Mouse (Mus musculus): ENCODE measurements around the gene Pik3cd.

- no peak for TF ChIP-seq GATA1 (IDR thresholded peaks at IDR 0.05; ENCODE audit: low read length)
- no peak for TF ChIP-seq TAL1 (IDR thresholded peaks at IDR 0.05; ENCODE audit: low read length)
Observed at GRCm38 (mm10) chr4:149600130-149600529, 102.2 kb downstream of the Pik3cd start.

Measured in erythroblast, embryonic 14.5 days (primary cell).